Mouse (Mus musculus) hindbrain, embryonic 11.5 days (tissue): ENCODE data around the gene Rpl23. TPM values are rescaled to one million over a fixed set of nuclear protein-coding genes. Genes with fewer than 3 reads are reported as not detected.
A peak's percentile ranks its signal among the peaks of the same experiment; 100 is the strongest.

ENCODE experiments used
- ATAC-seq: fragments of 200-750 bp; cut with Nextera tagmentation; 2 replicates; pipeline ENCODE4 v1.8.0; 2017; ENCODE audit warnings: mild to moderate bottlenecking, moderate TSS enrichment, moderate library complexity; ENCODE audit not compliant: low FRiP score
- DNase-seq: peaks from one replicate; pipeline ENCODE4 v3.0.0-alpha.2; 2015; ENCODE audit warnings: low spot score
- H3K27ac ChIP-seq: fragments of 300-500 bp; sonication (generic); 2 replicates; pipeline ENCODE4 v1.5.1; 2014; ENCODE audit warnings: mild to moderate bottlenecking, low read depth, low read length
- H3K27me3 ChIP-seq: fragments of 300-500 bp; sonication (generic); 2 replicates; pipeline ENCODE4 v1.6.1; 2014; ENCODE audit warnings: mild to moderate bottlenecking, low read length, moderate library complexity, mixed read lengths; ENCODE audit not compliant: control insufficient read depth, insufficient read depth
- H3K36me3 ChIP-seq: fragments of 300-500 bp; sonication (generic); 2 replicates; pipeline ENCODE4 v1.6.1; 2014; ENCODE audit warnings: mild to moderate bottlenecking, low read length, moderate library complexity, mixed read lengths; ENCODE audit not compliant: control insufficient read depth, insufficient read depth
- H3K4me1 ChIP-seq: fragments of 300-500 bp; sonication (generic); replicated peaks from 2 replicates; pipeline ENCODE4 v1.6.1; 2014; ENCODE audit warnings: low read length, mixed read lengths; ENCODE audit not compliant: control insufficient read depth, insufficient read depth
- H3K4me2 ChIP-seq: fragments of 300-500 bp; sonication (generic); replicated peaks from 2 replicates; pipeline ENCODE4 v1.6.1; 2014; ENCODE audit warnings: mild to moderate bottlenecking, low read depth, low read length
- H3K4me3 ChIP-seq: fragments of 300-500 bp; sonication (generic); 2 replicates; pipeline ENCODE4 v1.5.1; 2014; ENCODE audit warnings: low read depth, low read length
- H3K9ac ChIP-seq: fragments of 300-500 bp; sonication (generic); 2 replicates; pipeline ENCODE4 v1.6.1; 2014; ENCODE audit warnings: low read depth, low read length
- H3K9me3 ChIP-seq: fragments of 300-500 bp; sonication (generic); 2 replicates; pipeline ENCODE4 v1.6.1; 2016; ENCODE audit warnings: low read length; ENCODE audit not compliant: control insufficient read depth
- WGBS: fragments of 180-500 bp; shearing (Covaris S2); extraction: QIAGEN DNeasy Blood & Tissue Kit; methylation state at CpG from one replicate; pipeline ENCODE4 v1.1.7; 2014; 5-methylcytosine and 5-hydroxymethylcytosine counted together
- polyA plus RNA-seq: library from polyadenylated mRNA; unstranded; fragments of >200 nt; fragmentation: Nextera tagmentation; extraction: Ambion mirVana; gene quantifications from 2 replicates; pipeline ENCODE4 v1.2.1, GENCODE M21; 2014

The Rpl23 gene
- polyA plus RNA-seq, 1 experiment from 2014 or later: 458 TPM

DNA sequence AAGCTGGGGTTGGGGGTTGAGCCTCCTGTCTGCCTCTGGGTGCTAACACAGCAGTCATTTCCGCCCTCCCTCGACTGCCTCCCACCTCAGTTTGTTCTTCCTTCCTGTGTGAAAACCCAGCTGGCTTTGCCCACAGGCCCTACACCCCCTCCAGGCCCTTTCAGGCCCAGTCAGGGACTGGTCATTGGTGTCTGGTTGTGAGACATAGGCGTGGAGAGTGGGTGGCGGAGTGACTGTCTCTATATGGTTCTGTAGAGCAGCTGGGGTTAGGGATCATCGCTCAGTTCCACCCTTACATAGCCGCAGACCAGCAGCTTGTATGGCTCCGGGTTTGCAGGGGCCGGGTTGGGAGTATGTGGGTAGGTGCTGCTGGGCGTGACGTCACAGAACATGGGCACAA lies 43.1 kb upstream of the Rpl23 start:
- Histone ChIP-seq H3K27ac (no peak overlapping the region), H3K9me3 (no peaks in the 10 kb centered on the region), H3K4me2 (no peak overlapping the region), H3K4me3 (no peak overlapping the region), H3K27me3 (no peaks in the 10 kb centered on the region), H3K9ac (no peak overlapping the region), H3K36me3 (no peaks in the 10 kb centered on the region; the same call in 1 of the 2 replicates), H3K4me1 (no peaks in the 10 kb centered on the region)
- DNase-seq: no peak
- ATAC-seq: no peak
- WGBS: 88% methylated on average over 10 of the region's 10 CpGs

DNA sequence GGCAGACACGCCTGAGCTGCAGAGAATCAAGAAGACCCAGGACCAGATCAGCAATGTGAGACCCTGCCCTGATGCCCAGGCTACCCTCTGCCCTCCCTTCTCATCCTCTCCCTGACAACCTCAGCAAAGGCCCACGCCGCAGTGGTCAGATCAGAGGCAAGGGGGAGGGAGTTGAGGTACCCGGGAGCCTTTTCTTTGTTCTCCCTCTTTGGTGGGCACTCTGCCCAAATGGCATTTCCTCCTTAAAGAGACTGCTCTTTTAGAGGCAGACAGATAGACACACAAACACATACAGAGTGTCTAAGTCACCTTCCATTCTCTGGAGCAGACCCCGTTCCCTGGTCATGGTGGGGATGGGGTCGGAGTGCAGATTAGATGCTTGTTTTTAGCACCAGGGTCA lies 42.7 kb upstream of the Rpl23 start:
- DNase-seq (no peak), ATAC-seq (no peak)
- Histone ChIP-seq H3K4me2 (no peak overlapping the region), H3K27ac (no peak overlapping the region), H3K9me3 (no peaks in the 10 kb centered on the region), H3K27me3 (no peaks in the 10 kb centered on the region), H3K4me1 (no peaks in the 10 kb centered on the region), H3K9ac (no peak overlapping the region), H3K36me3 (no peaks in the 10 kb centered on the region; the same call in 1 of the 2 replicates), H3K4me3 (no peak overlapping the region)
- WGBS: 83% methylated on average over 6 of the region's 6 CpGs

DNA sequence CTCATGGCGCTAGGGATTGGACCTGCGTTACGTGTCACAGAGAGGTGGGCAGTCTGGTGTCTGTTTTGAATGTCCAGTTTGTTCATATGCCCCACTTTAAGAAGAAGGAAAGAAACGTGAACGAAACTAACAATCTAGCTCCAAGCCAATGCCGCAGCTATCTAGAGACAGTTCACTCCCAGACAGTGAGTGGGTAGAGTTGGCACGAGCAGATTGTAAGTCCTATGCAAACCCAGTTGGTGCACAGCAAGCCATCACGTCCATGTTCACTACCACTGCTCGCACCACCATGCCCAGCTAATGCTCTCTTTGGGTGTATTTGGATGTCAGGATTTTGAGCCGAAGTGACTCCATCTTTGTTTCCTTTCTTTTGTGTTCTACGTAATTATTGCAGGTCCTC lies 41.9 kb upstream of the Rpl23 start:
- no peak overlapping the region for H3K4me2 ChIP-seq
- H3K27me3 ChIP-seq: no peaks in the 10 kb centered on the region
- no peaks in the 10 kb centered on the region for H3K9me3 ChIP-seq
- ATAC-seq (no peak), DNase-seq (no peak)
- no peak overlapping the region for H3K4me3 ChIP-seq
- H3K9ac ChIP-seq: no peak overlapping the region
- H3K4me1 ChIP-seq: no peaks in the 10 kb centered on the region
- H3K36me3 ChIP-seq: no peaks in the 10 kb centered on the region; the same call in 1 of the 2 replicates
- WGBS: 97% methylated on average over 11 of the region's 11 CpGs
- no peak overlapping the region for H3K27ac ChIP-seq

DNA sequence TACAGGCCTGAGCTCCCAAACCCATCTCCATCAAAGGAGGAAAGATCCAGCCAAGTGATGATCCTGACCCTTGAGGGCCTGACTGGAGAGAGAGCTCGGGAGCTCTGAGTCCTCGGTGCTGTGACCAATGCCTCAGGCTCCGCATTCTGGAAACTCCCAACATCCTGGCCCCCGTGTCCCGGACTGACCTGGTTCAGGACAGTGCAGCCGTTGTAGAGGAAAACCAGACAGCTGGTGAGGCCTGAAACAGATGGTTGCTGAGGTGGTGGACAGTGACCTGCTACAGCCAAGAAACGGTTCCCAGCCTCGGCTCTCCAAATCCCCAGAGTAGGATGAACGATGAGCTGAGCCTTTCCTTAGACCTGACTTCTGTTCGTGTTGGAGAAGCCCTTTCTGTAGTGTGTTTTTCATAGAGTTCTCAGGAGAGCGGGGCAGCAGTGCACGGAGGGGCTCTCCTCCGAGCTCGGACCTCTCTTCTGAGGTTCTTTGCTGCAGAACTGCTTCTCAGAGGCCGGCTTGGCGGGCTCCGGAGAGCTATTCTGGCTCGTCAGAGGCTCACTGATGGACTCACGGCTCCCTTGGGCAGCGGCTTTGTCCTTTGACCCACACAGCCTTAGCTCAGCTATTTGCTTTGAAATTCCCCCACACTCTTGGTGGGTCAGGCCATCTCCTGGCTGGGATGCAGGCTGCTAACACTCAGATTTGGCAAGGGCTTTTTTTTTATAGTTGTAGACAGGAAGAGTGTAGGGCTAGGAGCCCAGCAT lies 40.8 kb upstream of the Rpl23 start:
- H3K27me3 ChIP-seq: no peaks in the 10 kb centered on the region
- H3K9me3 ChIP-seq: no peaks in the 10 kb centered on the region
- H3K9ac ChIP-seq: no peak overlapping the region
- 71% methylated on average over 20 of the region's 20 CpGs for WGBS
- H3K4me3 ChIP-seq: no peak overlapping the region
- H3K36me3 ChIP-seq: no peaks in the 10 kb centered on the region; the same call in 1 of the 2 replicates
- H3K4me1 ChIP-seq: peaks cover 9% of the 10 kb centered on the region
- no peak for DNase-seq
- no peak overlapping the region for H3K27ac ChIP-seq
- ATAC-seq: no peak
- H3K4me2 ChIP-seq: no peak overlapping the region

DNA sequence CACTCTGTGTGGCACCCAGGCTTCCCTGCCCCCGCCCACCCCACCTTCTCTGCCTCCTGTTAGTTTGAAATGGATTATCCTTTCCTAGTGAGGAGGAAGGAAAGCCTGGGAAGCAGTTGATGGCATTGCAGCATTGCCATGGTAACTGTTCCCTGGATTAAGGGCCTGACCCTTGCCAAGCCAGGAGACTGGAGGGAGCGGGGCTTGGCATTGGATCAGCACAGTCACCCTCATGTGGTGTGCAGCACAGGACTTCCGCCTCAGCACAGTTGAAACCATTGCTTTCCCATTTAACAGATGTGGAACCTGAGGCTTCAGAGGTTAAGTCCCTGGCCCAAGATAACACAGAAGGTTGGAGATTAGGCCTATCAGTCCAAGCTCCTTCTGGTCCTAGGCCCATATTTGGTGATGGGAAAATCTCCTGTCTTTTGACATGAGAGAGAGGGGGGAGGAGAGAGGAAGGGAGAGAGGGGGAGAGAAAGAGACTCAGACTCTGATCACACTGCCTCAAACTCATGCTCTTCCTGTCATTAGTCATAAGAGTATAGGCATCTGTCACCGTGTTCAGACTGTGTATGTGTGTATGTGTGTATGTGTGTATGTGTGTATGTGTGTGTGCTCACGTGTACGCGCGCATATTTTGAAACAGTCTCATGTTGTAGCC lies 39.3 kb upstream of the Rpl23 start:
- 95% methylated on average over 8 of the region's 8 CpGs for WGBS
- H3K27me3 ChIP-seq: no peaks in the 10 kb centered on the region
- DNase-seq (no peak), ATAC-seq (no peak)
- no peak overlapping the region for H3K27ac ChIP-seq
- no peak overlapping the region for H3K4me2 ChIP-seq
- no peaks in the 10 kb centered on the region for H3K9me3 ChIP-seq
- peaks cover 11% of the 10 kb centered on the region for H3K4me1 ChIP-seq
- H3K4me3 ChIP-seq: no peak overlapping the region
- H3K36me3 ChIP-seq: no peaks in the 10 kb centered on the region; the same call in 1 of the 2 replicates
- H3K9ac ChIP-seq: no peak overlapping the region

DNA sequence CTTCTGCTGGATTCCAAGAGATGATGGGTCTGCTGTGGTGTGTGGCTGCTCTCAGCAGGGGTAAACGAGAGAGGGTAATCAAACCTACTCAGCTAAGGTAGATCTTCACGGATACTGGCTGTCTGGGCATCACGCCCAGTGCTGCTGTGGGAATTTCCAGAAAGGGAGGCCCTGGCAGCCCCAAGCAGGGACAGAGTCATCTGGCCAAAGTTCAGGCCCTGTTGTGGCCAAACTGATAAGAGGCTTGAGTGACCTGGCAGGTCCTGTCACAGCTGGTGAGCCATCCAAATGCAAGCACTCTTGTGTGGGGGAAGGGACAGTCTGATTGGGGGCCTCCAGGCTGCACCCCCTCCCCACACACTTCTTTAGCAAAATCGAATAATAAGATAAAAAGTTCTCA lies 38.6 kb upstream of the Rpl23 start:
- no peaks in the 10 kb centered on the region for H3K27me3 ChIP-seq
- no peak overlapping the region for H3K4me3 ChIP-seq
- no peaks in the 10 kb centered on the region for H3K9me3 ChIP-seq
- H3K9ac ChIP-seq: no peak overlapping the region
- H3K4me1 ChIP-seq: peaks cover 11% of the 10 kb centered on the region
- ATAC-seq: no peak
- H3K36me3 ChIP-seq: no peaks in the 10 kb centered on the region; the same call in 1 of the 2 replicates
- WGBS: 73% methylated on average over 4 of the region's 4 CpGs
- no peak overlapping the region for H3K27ac ChIP-seq
- no peak for DNase-seq
- no peak overlapping the region for H3K4me2 ChIP-seq

DNA sequence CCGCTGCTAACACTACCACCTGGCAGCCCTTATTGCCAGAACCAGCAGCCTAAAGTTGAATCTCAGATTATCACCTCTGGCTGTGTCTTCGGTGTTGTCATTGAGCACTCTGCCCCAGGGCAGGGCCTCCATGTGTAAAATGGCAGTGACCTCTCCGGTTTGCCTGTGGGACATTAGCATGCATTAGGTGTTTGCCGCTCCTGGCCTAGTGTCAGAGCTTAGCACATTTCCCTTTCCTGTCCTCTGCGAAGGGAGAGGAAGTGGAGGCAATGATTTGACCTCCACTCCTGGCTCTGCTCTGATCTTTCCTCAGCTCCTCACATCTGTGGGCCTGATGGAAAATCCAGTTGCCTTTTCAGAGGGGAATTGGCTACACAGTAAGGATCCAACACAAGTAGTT lies 37.7 kb upstream of the Rpl23 start:
- no peaks in the 10 kb centered on the region; the same call in 1 of the 2 replicates for H3K36me3 ChIP-seq
- H3K4me2 ChIP-seq: no peak overlapping the region
- no peak for ATAC-seq
- no peaks in the 10 kb centered on the region for H3K27me3 ChIP-seq
- H3K4me1 ChIP-seq: peaks cover 11% of the 10 kb centered on the region
- H3K4me3 ChIP-seq: no peak overlapping the region
- DNase-seq: no peak
- H3K27ac ChIP-seq: no peak overlapping the region
- H3K9ac ChIP-seq: no peak overlapping the region
- no peaks in the 10 kb centered on the region for H3K9me3 ChIP-seq
- 79% methylated on average over 5 of the region's 5 CpGs for WGBS

DNA sequence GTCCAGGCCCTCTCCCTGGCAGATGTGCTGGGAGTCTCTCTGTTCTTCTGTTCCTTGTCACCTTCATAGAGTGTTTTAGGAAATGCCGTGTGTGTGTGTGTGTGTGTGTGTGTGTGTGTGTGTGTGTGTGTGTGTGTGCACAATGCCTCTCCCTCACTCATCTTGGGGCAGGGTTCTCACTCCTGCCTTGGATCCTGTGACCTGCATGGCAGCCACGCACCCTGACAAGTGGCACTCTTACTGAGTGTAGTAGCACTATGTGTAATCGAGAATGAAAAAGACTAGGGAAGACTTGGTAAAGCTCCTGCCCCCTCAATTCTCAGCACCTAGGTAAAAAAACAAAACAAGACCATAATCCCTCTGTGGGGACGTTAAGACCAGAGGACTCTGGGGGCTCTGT lies 36.9 kb upstream of the Rpl23 start:
- WGBS: 55% methylated on average over 4 of the region's 4 CpGs
- no peak for DNase-seq
- Histone ChIP-seq H3K4me1 (peaks cover 11% of the 10 kb centered on the region), H3K4me3 (no peak overlapping the region), H3K9ac (peak overlapping the region; percentile 65), H3K4me2 (no peak overlapping the region), H3K27ac (peak overlapping the region; percentile 83), H3K36me3 (no peaks in the 10 kb centered on the region; the same call in 1 of the 2 replicates), H3K27me3 (no peaks in the 10 kb centered on the region), H3K9me3 (no peaks in the 10 kb centered on the region)
- no peak for ATAC-seq

DNA sequence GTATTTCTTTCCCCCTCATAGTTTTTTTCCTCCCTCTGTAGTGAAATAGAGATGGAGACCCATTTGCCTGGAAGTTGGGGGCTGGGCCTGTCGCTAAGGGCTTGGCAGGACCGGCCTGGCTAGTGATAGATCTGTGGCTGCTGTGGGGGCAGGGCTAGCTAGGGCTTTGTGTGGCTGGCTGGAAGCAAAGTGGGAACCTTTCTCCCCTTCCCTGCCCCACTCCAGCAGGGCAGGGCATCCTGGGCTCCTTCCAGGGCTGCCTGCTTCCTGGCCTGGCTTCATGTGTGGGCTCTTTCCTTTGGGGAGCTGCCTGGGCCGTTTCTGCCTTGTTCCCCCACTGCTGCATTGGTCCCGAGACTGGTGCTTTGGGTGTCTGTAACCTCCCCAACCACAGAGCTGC lies 36.3 kb upstream of the Rpl23 start:
- WGBS: 4% methylated on average over 4 of the region's 4 CpGs
- no peaks in the 10 kb centered on the region for H3K27me3 ChIP-seq
- DNase-seq (peak; percentile 76), ATAC-seq (peak; percentile 71)
- no peaks in the 10 kb centered on the region for H3K36me3 ChIP-seq
- peak overlapping the region; percentile 65 for H3K9ac ChIP-seq
- H3K27ac ChIP-seq: peak overlapping the region; percentile 83
- no peaks in the 10 kb centered on the region for H3K9me3 ChIP-seq
- H3K4me2 ChIP-seq: no peak overlapping the region
- H3K4me3 ChIP-seq: no peak overlapping the region
- peaks cover 14% of the 10 kb centered on the region for H3K4me1 ChIP-seq
